Mouse (Mus musculus) erythroblast, adult 5-6 weeks (primary cell): Measurements from ENCODE around the gene G0s2. TPM values are rescaled to one million over a fixed set of nuclear protein-coding genes. Genes with fewer than 3 reads are reported as not detected.

ENCODE experiments used
- ATAC-seq: replicated peaks from 2 replicates; pipeline ENCODE4 v1.8.0; 2016; ENCODE audit warnings: moderate number of reproducible peaks, mild to moderate bottlenecking, moderate TSS enrichment, inconsistent platforms; ENCODE audit not compliant: poor library complexity, low FRiP score, severe bottlenecking
- total RNA-seq, 2 experiments: library from RNA; stranded (forward) in 1 of 2; stranded (reverse) in 1 of 2; fragments of 150-400 nt in 1 of 2; fragments of 200-764, 138-1000 nt in 1 of 2; gene quantifications; 2 replicates each; pipeline versions ENCODE4 v1.2.3 to v1.2.4; 2015 to 2017; ENCODE audit warnings: low replicate concordance in 2 of 2

G0s2 gene
- total RNA-seq, 2 experiments from 2014 or later = 13.3 to 15.5 TPM

DNA sequence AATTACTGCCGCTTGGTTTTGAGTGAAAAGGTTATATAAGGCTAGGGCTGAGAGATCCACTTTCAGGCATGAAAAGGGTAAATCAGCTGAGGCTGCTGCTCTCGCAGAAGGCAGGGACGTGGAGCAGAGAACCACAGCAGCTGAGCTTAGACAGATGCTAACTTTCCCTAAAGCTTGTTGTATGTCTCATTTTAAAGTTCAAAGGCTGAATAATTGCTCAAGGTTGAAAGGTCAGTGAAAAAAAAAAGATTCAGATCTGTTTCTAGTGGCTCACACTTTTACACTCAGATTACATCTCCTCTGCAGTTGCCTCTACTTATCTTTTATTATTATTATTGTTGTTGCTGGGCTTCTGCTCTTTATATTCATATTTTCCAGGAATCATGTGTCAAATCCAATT lies 47.5 kb downstream of the G0s2 start:
- no peak for ATAC-seq

Other genes starting within 250 kb of the G0s2 start
- gene Syt14, start 237.4 kb downstream of the G0s2 start, total RNA-seq (2015; ENCODE audit: low replicate concordance) = 17.1 and 18.8 TPM in 2 replicates
- gene Syt14, start 237.4 kb downstream of the G0s2 start, total RNA-seq (2017; ENCODE audit: low replicate concordance) = 31.9 and 41.0 TPM in 2 replicates
- gene Diexf, start 142.9 kb downstream of the G0s2 start, total RNA-seq (2015; ENCODE audit: low replicate concordance) = 1.9 and 12.7 TPM in 2 replicates
- gene Diexf, start 142.9 kb downstream of the G0s2 start, total RNA-seq (2017; ENCODE audit: low replicate concordance) = 2.7 and 2.8 TPM in 2 replicates
- not detected in 2 replicates for gene Irf6, start 120.1 kb downstream of the G0s2 start, total RNA-seq (2015; ENCODE audit: low replicate concordance)
- 0.42 TPM in 1 of 2 replicates, not detected in the other for gene Irf6, start 120.1 kb downstream of the G0s2 start, total RNA-seq (2017; ENCODE audit: low replicate concordance)
- gene A130010J15Rik, start 105.2 kb downstream of the G0s2 start, total RNA-seq (2015; ENCODE audit: low replicate concordance) = 2.9 and 5.0 TPM in 2 replicates
- 1.3 and 1.4 TPM in 2 replicates for gene A130010J15Rik, start 105.2 kb downstream of the G0s2 start, total RNA-seq (2017; ENCODE audit: low replicate concordance)
- gene Traf3ip3, start 71.5 kb downstream of the G0s2 start, total RNA-seq (2015; ENCODE audit: low replicate concordance) = 11.9 and 23.1 TPM in 2 replicates
- 18.1 and 40.7 TPM in 2 replicates for gene Traf3ip3, start 71.5 kb downstream of the G0s2 start, total RNA-seq (2017; ENCODE audit: low replicate concordance)
- gene Lamb3, start 65.5 kb downstream of the G0s2 start, total RNA-seq (2015; ENCODE audit: low replicate concordance) = 0.58 and 11.1 TPM in 2 replicates
- gene Lamb3, start 65.5 kb downstream of the G0s2 start, total RNA-seq (2017; ENCODE audit: low replicate concordance) = 1.8 and 4.1 TPM in 2 replicates
- 55.6 and 58.0 TPM in 2 replicates for gene Hsd11b1, start 9.1 kb downstream of the G0s2 start, total RNA-seq (2015; ENCODE audit: low replicate concordance)
- 11.5 and 18.0 TPM in 2 replicates for gene Hsd11b1, start 9.1 kb downstream of the G0s2 start, total RNA-seq (2017; ENCODE audit: low replicate concordance)
- not detected in 2 replicates for gene Camk1g, start 97.1 kb upstream of the G0s2 start, total RNA-seq (2015; ENCODE audit: low replicate concordance)
- gene Camk1g, start 97.1 kb upstream of the G0s2 start, total RNA-seq (2017; ENCODE audit: low replicate concordance) = not detected in 2 replicates